Mouse (Mus musculus): ENCODE measurements at regions not wholly inside any gene's neighbourhood (a gene's known extent, or its start where the extent isn't known, plus 50 kb on each side); places are given as distances from the start of the nearest gene placed in this dataset.

DNA sequence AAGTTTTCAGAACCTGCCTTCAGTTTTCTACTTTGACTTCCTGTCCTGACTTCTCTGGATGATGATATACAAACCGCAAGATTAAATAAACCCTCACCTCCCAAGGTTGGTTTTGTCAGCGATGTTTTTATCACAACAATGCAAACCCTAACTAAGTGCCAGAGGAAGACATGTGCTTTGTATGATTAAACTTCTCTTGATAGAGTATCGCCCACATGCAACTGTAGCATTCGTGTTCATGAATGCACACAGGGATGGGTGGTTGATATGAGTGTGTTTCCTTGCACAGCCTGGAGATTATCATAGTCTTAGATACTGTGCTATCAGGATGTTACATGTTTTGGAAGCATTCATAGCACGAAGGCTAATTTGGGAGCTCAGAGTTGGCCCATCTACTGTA is 1268.3 kb upstream of the Nova1 start:
- TF ChIP-seq CTCF (IDR thresholded peaks at IDR 0.05; ENCODE audit: borderline replicate concordance, extremely low read depth, insufficient read depth, insufficient read length) (no peak), POLR2A (IDR thresholded peaks at IDR 0.05; ENCODE audit: borderline replicate concordance, extremely low read depth, insufficient read depth, insufficient read length, poor library complexity, severe bottlenecking) (no peak)
